Mouse (Mus musculus) limb, embryonic 15.5 days (tissue): Measurements from ENCODE around the gene S1pr4. TPM values are rescaled to one million over a fixed set of nuclear protein-coding genes. Genes with fewer than 3 reads are reported as not detected.

Source experiments
- ATAC-seq: fragments of 200-750 bp; cut with Nextera tagmentation; 2 replicates; pipeline ENCODE4 v1.8.0; 2017; ENCODE audit warnings: low read depth, moderate TSS enrichment; ENCODE audit not compliant: insufficient number of reproducible peaks, low FRiP score, low TSS enrichment
- H3K27ac ChIP-seq: fragments of 300-500 bp; sonication (generic); 2 replicates; pipeline ENCODE4 v1.5.1; 2015; ENCODE audit warnings: moderate library complexity, mild to moderate bottlenecking, inconsistent platforms
- H3K27me3 ChIP-seq: fragments of 300-500 bp; sonication (generic); 2 replicates; pipeline ENCODE4 v1.6.1; 2015; ENCODE audit warnings: inconsistent platforms
- H3K36me3 ChIP-seq: fragments of 300-500 bp; sonication (generic); 2 replicates; pipeline ENCODE4 v1.6.1; 2015; ENCODE audit warnings: inconsistent platforms
- H3K4me1 ChIP-seq: fragments of 300-500 bp; sonication (generic); 2 replicates; pipeline ENCODE4 v1.6.1; 2015; ENCODE audit warnings: inconsistent platforms
- H3K4me2 ChIP-seq: fragments of 300-500 bp; sonication (generic); 2 replicates; pipeline ENCODE4 v1.6.1; 2015; ENCODE audit warnings: mild to moderate bottlenecking, inconsistent platforms
- H3K4me3 ChIP-seq: fragments of 300-500 bp; sonication (generic); 2 replicates; pipeline ENCODE4 v1.5.1; 2015; ENCODE audit warnings: mild to moderate bottlenecking, inconsistent platforms
- H3K9ac ChIP-seq: fragments of 300-500 bp; sonication (generic); 2 replicates; pipeline ENCODE4 v1.6.1; 2015; ENCODE audit warnings: inconsistent platforms
- H3K9me3 ChIP-seq: fragments of 300-500 bp; sonication (generic); 2 replicates; pipeline ENCODE4 v1.6.1; 2016; ENCODE audit warnings: inconsistent platforms
- WGBS: fragments of 180-500 bp; shearing (Covaris S2); methylation state at CpG from one replicate; pipeline ENCODE4 v1.1.7; 2015; 5-methylcytosine and 5-hydroxymethylcytosine counted together
- polyA plus RNA-seq: library from polyadenylated mRNA; unstranded; fragments of >200 nt; fragmentation: Nextera tagmentation; extraction: Ambion mirVana; gene quantifications from 2 replicates; pipeline ENCODE4 v1.2.1, GENCODE M21; 2015

S1pr4 gene
- polyA plus RNA-seq, 1 experiment from 2014 or later, result 0.67 TPM

- Histone ChIP-seq H3K27me3 (no peaks in the 10 kb centered on the region), H3K36me3 (peaks cover 14% of the 10 kb centered on the region), H3K4me2 (peak overlapping the region; percentile 45; the same call in 1 of the 2 replicates), H3K4me1 (peaks cover 41% of the 10 kb centered on the region), H3K9me3 (no peaks in the 10 kb centered on the region), H3K4me3 (no peak overlapping the region), H3K9ac (no peak overlapping the region), H3K27ac (no peak overlapping the region)
- WGBS, result 80% methylated on average over 17 of the region's 17 CpGs
- no peak for ATAC-seq
Observed at GRCm38 (mm10) chr10:81497401-81498270, 2.3 kb downstream of the S1pr4 start.

GRCm38 (mm10) chr10:81496969-81497368 is 3.0 kb downstream of the S1pr4 start:
- Histone ChIP-seq H3K27me3 (no peaks in the 10 kb centered on the region), H3K9ac (0 out of 2 replicates have a peak overlapping the region, but pooled peaks have one; percentile 14), H3K36me3 (peaks cover 21% of the 10 kb centered on the region), H3K4me1 (peaks cover 37% of the 10 kb centered on the region), H3K27ac (no peak overlapping the region), H3K4me2 (peak overlapping the region; percentile 45), H3K9me3 (no peaks in the 10 kb centered on the region), H3K4me3 (peak overlapping the region; percentile 90)
- 30% methylated on average over 4 of the region's 4 CpGs for WGBS
- ATAC-seq, result no peak

- peak within 1 kb of the TSS; percentile 85 for H3K27ac ChIP-seq
Observed at GRCm38 (mm10) chr10:81496264-81496901, 3.5 kb downstream of the S1pr4 start, which contains the start of gene Ncln. Ncln (minus strand) TSS chr10:81496392.

GRCm38 (mm10) chr10:81495616-81496263 is 4.2 kb downstream of the S1pr4 start:
- H3K9me3 ChIP-seq, result no peaks in the 10 kb centered on the region
- no peak for ATAC-seq
- H3K4me3 ChIP-seq, result peak overlapping the region; percentile 90
- peaks cover 33% of the 10 kb centered on the region for H3K36me3 ChIP-seq
- 1% methylated on average over 41 of the region's 41 CpGs for WGBS
- H3K27me3 ChIP-seq, result no peaks in the 10 kb centered on the region
- H3K27ac ChIP-seq, result peak overlapping the region; percentile 61; the same call in 1 of the 2 replicates
- peak overlapping the region; percentile 87 for H3K9ac ChIP-seq
- H3K4me2 ChIP-seq, result peak overlapping the region; percentile 95
- peaks cover 37% of the 10 kb centered on the region for H3K4me1 ChIP-seq

More at GRCm38 (mm10) chr10:81496264-81496901, 3.5 kb downstream of the S1pr4 start, which contains the start of gene Ncln:
- peak; percentile 93 for ATAC-seq
- under 1% methylated on average over 45 of the region's 45 CpGs for WGBS
- Histone ChIP-seq H3K4me2 (peak within 1 kb of the TSS; percentile 95), H3K27me3 (no peaks in the 10 kb centered on the region), H3K36me3 (peaks cover 26% of the 10 kb centered on the region), H3K4me1 (peaks cover 37% of the 10 kb centered on the region), H3K9ac (peak within 1 kb of the TSS; percentile 87), H3K9me3 (no peaks in the 10 kb centered on the region), H3K4me3 (peak within 1 kb of the TSS; percentile 90)

GRCm38 (mm10) chr10:81495151-81495550 is 4.8 kb downstream of the S1pr4 start:
- H3K4me1 ChIP-seq, result peaks cover 37% of the 10 kb centered on the region
- H3K9me3 ChIP-seq, result no peaks in the 10 kb centered on the region
- no peak for ATAC-seq
- peaks cover 39% of the 10 kb centered on the region for H3K36me3 ChIP-seq
- H3K4me2 ChIP-seq, result peak overlapping the region; percentile 95
- peak overlapping the region; percentile 90 for H3K4me3 ChIP-seq
- peak overlapping the region; percentile 87 for H3K9ac ChIP-seq
- no peaks in the 10 kb centered on the region for H3K27me3 ChIP-seq
- H3K27ac ChIP-seq, result no peak overlapping the region
- 68% methylated on average over 6 of the region's 6 CpGs for WGBS

- H3K9ac ChIP-seq, result peak overlapping the region; percentile 87; the same call in 1 of the 2 replicates
- ATAC-seq, result no peak
- H3K9me3 ChIP-seq, result no peaks in the 10 kb centered on the region
- H3K4me3 ChIP-seq, result peak overlapping the region; percentile 90
- peaks cover 46% of the 10 kb centered on the region for H3K36me3 ChIP-seq
- peak overlapping the region; percentile 95 for H3K4me2 ChIP-seq
- no peak overlapping the region for H3K27ac ChIP-seq
- H3K4me1 ChIP-seq, result peaks cover 37% of the 10 kb centered on the region
- no peaks in the 10 kb centered on the region for H3K27me3 ChIP-seq
- WGBS, result 76% methylated on average over 11 of the region's 11 CpGs
Observed at GRCm38 (mm10) chr10:81494260-81495041, 5.5 kb downstream of the S1pr4 start.

- H3K27me3 ChIP-seq, result no peaks in the 10 kb centered on the region
- peaks cover 37% of the 10 kb centered on the region for H3K4me1 ChIP-seq
- no peak overlapping the region for H3K4me3 ChIP-seq
- H3K27ac ChIP-seq, result no peak overlapping the region
- H3K36me3 ChIP-seq, result peaks cover 53% of the 10 kb centered on the region
- no peak overlapping the region for H3K9ac ChIP-seq
- H3K9me3 ChIP-seq, result no peaks in the 10 kb centered on the region
- ATAC-seq, result no peak
- 83% methylated on average over 8 of the region's 8 CpGs for WGBS
- no peak overlapping the region for H3K4me2 ChIP-seq
Observed at GRCm38 (mm10) chr10:81493601-81494220, 6.2 kb downstream of the S1pr4 start.

GRCm38 (mm10) chr10:81492606-81493240 is 7.2 kb downstream of the S1pr4 start:
- H3K27ac ChIP-seq, result no peak overlapping the region
- 78% methylated on average over 11 of the region's 11 CpGs for WGBS
- H3K4me2 ChIP-seq, result no peak overlapping the region
- H3K27me3 ChIP-seq, result no peaks in the 10 kb centered on the region
- no peaks in the 10 kb centered on the region for H3K9me3 ChIP-seq
- peaks cover 37% of the 10 kb centered on the region for H3K4me1 ChIP-seq
- ATAC-seq, result no peak
- no peak overlapping the region for H3K9ac ChIP-seq
- H3K4me3 ChIP-seq, result no peak overlapping the region
- H3K36me3 ChIP-seq, result peaks cover 63% of the 10 kb centered on the region

GRCm38 (mm10) chr10:81491018-81491417 is 8.9 kb downstream of the S1pr4 start:
- no peak for ATAC-seq
- peaks cover 29% of the 10 kb centered on the region for H3K4me1 ChIP-seq
- no peaks in the 10 kb centered on the region for H3K27me3 ChIP-seq
- 86% methylated on average over 9 of the region's 9 CpGs for WGBS
- no peak overlapping the region for H3K4me3 ChIP-seq
- no peak overlapping the region for H3K27ac ChIP-seq
- H3K9ac ChIP-seq, result no peak overlapping the region
- no peaks in the 10 kb centered on the region for H3K9me3 ChIP-seq
- H3K36me3 ChIP-seq, result peaks cover 78% of the 10 kb centered on the region
- H3K4me2 ChIP-seq, result no peak overlapping the region

GRCm38 (mm10) chr10:81489941-81490340 is 10.0 kb downstream of the S1pr4 start:
- H3K27ac ChIP-seq, result no peak overlapping the region
- no peak overlapping the region for H3K4me2 ChIP-seq
- peaks cover 22% of the 10 kb centered on the region for H3K4me1 ChIP-seq
- H3K9ac ChIP-seq, result no peak overlapping the region
- no peaks in the 10 kb centered on the region for H3K27me3 ChIP-seq
- peaks cover 78% of the 10 kb centered on the region for H3K36me3 ChIP-seq
- no peak overlapping the region for H3K4me3 ChIP-seq
- WGBS, result 82% methylated on average over 14 of the region's 14 CpGs
- H3K9me3 ChIP-seq, result no peaks in the 10 kb centered on the region
- no peak for ATAC-seq
